Mouse (Mus musculus): ENCODE measurements at regions not wholly inside any gene's neighbourhood (a gene's known extent, or its start where the extent isn't known, plus 50 kb on each side); places are given as distances from the start of the nearest gene placed in this dataset.

DNA sequence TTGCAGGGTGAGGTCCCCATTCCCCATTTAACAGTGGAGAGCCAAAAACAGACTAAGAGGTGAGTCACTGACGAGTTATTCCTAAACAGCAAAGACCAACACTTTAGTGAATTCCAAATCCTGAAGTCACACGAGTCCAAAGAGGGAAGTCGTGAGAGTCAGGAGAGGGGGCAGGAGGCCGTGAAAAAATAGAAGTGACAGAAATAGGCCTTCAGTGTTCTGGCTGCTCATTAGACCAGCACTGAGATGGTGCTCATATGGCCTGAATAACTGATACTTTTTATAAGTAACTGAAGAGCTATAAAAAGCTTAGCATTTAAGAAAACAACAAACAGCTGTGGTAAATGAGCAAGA lies 68.5 kb upstream of the Bach2 start:
- no peak overlapping the region for H3K4me2 ChIP-seq (ENCODE audit: low read depth, low read length)

DNA sequence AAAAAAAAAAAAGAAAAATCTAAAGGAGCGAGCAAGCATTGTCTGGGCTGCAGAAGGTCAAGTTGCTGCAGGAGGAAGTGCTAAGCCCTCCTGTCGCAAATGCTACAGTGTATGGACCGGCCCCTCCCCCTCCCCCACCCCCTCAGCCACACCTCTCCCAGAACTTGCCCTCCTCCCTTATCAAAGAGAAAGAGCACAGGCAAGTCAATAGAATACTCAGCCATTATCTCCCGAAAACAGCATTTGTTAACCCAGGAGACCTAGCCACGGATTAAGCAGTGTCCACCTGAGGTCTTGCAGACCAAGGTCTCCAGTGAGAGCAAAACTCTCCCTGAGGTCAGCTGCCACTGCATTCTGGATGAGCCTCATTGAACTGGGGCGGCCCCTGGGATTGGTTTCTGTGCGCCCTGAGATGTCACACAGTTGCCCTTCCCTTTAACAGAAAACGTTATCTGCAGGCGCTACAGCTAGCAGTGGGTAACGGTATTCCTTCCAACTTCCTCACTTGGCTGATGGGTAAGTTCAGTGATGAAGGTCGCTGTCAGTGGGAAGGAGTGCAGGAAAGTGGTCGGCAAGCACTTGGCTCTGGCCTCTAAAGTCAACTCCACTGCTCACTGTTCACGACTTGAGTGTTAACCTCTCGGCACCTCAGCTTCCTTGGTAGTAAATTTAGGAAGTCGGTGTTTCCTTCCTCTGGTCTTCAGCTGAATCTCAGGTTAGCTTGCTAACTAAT lies 68.0 kb upstream of the Bach2 start:
- no peak overlapping the region for H3K27ac ChIP-seq (replicated peaks; ENCODE audit: low read depth, low read length)
- ATAC-seq (ENCODE audit: low read depth) = peak; percentile 23; the same call in 1 of the 2 replicates

More for the DNA sequence above, 68.5 kb upstream of the Bach2 start:
- DNase-seq (ENCODE audit: low spot score) (peak; percentile 54), ATAC-seq (ENCODE audit: low read depth) (peak; percentile 73)
- Histone ChIP-seq H3K9me3 (ENCODE audit: control insufficient read depth, low read length) (no peaks in the 10 kb centered on the region), H3K27me3 (replicated peaks; ENCODE audit: control insufficient read depth, insufficient read depth, low read length) (no peaks in the 10 kb centered on the region; the same call in 1 of the 2 replicates), H3K36me3 (ENCODE audit: control insufficient read depth, insufficient read depth, low read length) (no peaks in the 10 kb centered on the region), H3K9ac (ENCODE audit: low read depth, low read length) (no peak overlapping the region), H3K27ac (replicated peaks; ENCODE audit: low read depth, low read length) (no peak overlapping the region), H3K4me3 (ENCODE audit: low read depth, low read length) (no peak overlapping the region), H3K4me1 (ENCODE audit: control insufficient read depth, insufficient read depth, low read length) (0 out of 2 replicates have a peak, but pooled peaks cover under 1% of the 10 kb centered on the region)
- WGBS = 32% methylated on average over 4 of the region's 4 CpGs

DNA sequence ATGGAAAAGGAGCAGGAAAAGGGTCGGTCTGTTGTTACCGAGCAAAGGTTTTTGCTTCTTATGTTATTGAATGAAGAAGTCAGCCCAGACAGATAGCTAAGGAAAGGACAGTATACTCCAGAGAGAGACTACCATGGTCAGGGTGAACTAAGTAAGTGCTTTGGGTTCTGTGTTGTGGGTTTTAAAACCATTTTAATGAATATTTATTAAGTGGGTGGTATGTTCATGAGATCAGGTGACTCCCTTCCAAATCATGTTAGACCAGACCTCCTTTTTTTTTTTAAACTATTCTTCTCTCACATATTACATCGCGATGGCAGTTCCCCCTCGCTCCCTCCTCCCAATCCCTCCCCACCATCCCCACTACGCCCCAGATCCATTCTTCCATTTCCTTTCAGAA lies 67.3 kb upstream of the Bach2 start:
- H3K4me2 ChIP-seq (ENCODE audit: low read depth, low read length) = no peak overlapping the region
- no peaks in the 10 kb centered on the region for H3K36me3 ChIP-seq (ENCODE audit: control insufficient read depth, insufficient read depth, low read length)
- no peak overlapping the region for H3K4me3 ChIP-seq (ENCODE audit: low read depth, low read length)
- H3K4me1 ChIP-seq (ENCODE audit: control insufficient read depth, insufficient read depth, low read length) = peaks cover 11% of the 10 kb centered on the region
- 93% methylated on average over 6 of the region's 6 CpGs for WGBS
- H3K27me3 ChIP-seq (replicated peaks; ENCODE audit: control insufficient read depth, insufficient read depth, low read length) = no peaks in the 10 kb centered on the region
- H3K9ac ChIP-seq (ENCODE audit: low read depth, low read length) = no peak overlapping the region
- no peaks in the 10 kb centered on the region for H3K9me3 ChIP-seq (ENCODE audit: control insufficient read depth, low read length)
- DNase-seq (ENCODE audit: low spot score) = no peak
- ATAC-seq (ENCODE audit: low read depth) = no peak
- H3K27ac ChIP-seq (replicated peaks; ENCODE audit: low read depth, low read length) = no peak overlapping the region

More for the DNA sequence above, 68.0 kb upstream of the Bach2 start:
- H3K4me2 ChIP-seq (ENCODE audit: low read depth, low read length) = no peak overlapping the region; the same call in 1 of the 2 replicates
- H3K27me3 ChIP-seq (replicated peaks; ENCODE audit: control insufficient read depth, insufficient read depth, low read length) = no peaks in the 10 kb centered on the region; the same call in 1 of the 2 replicates
- H3K36me3 ChIP-seq (ENCODE audit: control insufficient read depth, insufficient read depth, low read length) = no peaks in the 10 kb centered on the region
- peaks cover 6% of the 10 kb centered on the region; the same call in 1 of the 2 replicates for H3K4me1 ChIP-seq (ENCODE audit: control insufficient read depth, insufficient read depth, low read length)
- no peaks in the 10 kb centered on the region for H3K9me3 ChIP-seq (ENCODE audit: control insufficient read depth, low read length)
- WGBS = 56% methylated on average over 15 of the region's 15 CpGs
- no peak overlapping the region for H3K4me3 ChIP-seq (ENCODE audit: low read depth, low read length)
- DNase-seq (ENCODE audit: low spot score) = no peak
- no peak overlapping the region for H3K9ac ChIP-seq (ENCODE audit: low read depth, low read length)

DNA sequence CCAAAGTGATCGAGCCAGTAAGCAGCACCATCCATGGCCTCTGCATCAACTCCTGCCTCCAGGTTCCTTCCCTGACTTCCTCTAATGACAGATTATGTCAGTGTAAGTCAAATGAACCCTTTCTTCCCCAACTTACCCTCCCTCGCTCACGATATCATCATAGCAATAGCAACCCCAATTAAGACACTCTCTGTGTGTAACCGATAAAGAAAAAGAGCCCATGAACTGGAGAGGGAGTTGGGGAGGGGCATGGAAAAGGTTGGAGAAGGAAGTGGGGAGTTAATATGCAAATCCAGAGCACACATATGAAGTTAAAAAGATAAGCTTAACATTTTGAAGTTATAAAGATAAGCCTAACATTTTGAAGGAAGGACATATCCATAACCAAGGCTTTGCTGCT lies 65.6 kb upstream of the Bach2 start:
- no peaks in the 10 kb centered on the region for H3K36me3 ChIP-seq (ENCODE audit: control insufficient read depth, insufficient read depth, low read length)
- H3K9ac ChIP-seq (ENCODE audit: low read depth, low read length) = no peak overlapping the region
- DNase-seq (ENCODE audit: low spot score) (no peak), ATAC-seq (ENCODE audit: low read depth) (no peak)
- peaks cover 18% of the 10 kb centered on the region for H3K4me1 ChIP-seq (ENCODE audit: control insufficient read depth, insufficient read depth, low read length)
- H3K9me3 ChIP-seq (ENCODE audit: control insufficient read depth, low read length) = no peaks in the 10 kb centered on the region
- WGBS = 81% methylated on average over 4 of the region's 4 CpGs
- H3K27ac ChIP-seq (replicated peaks; ENCODE audit: low read depth, low read length) = no peak overlapping the region
- no peak overlapping the region for H3K4me2 ChIP-seq (ENCODE audit: low read depth, low read length)
- H3K27me3 ChIP-seq (replicated peaks; ENCODE audit: control insufficient read depth, insufficient read depth, low read length) = no peaks in the 10 kb centered on the region
- no peak overlapping the region for H3K4me3 ChIP-seq (ENCODE audit: low read depth, low read length)

DNA sequence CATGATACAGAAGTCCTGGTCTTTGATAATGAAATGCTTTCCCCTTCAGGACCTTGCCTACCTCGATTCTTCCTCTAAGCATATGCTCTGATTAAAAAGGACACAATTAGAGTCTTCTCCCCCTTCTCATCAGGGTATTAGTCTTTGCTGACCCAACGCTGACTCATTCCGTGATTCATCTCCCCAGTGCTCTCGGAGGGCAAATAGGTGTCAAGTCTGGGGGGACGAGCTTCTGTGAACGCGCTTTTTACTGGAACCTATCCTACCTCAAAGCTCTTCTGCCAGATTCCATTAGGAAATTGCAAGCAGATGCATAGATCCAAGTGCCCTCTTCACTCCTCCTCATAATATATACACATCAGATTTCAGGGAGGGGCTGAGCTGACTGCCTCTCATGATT lies 63.8 kb upstream of the Bach2 start:
- 50% methylated on average over 7 of the region's 7 CpGs for WGBS
- Histone ChIP-seq H3K27me3 (replicated peaks; ENCODE audit: control insufficient read depth, insufficient read depth, low read length) (no peaks in the 10 kb centered on the region), H3K4me2 (ENCODE audit: low read depth, low read length) (no peak overlapping the region), H3K36me3 (ENCODE audit: control insufficient read depth, insufficient read depth, low read length) (no peaks in the 10 kb centered on the region), H3K27ac (replicated peaks; ENCODE audit: low read depth, low read length) (no peak overlapping the region), H3K4me3 (ENCODE audit: low read depth, low read length) (no peak overlapping the region), H3K9me3 (ENCODE audit: control insufficient read depth, low read length) (no peaks in the 10 kb centered on the region), H3K4me1 (ENCODE audit: control insufficient read depth, insufficient read depth, low read length) (peaks cover 26% of the 10 kb centered on the region), H3K9ac (ENCODE audit: low read depth, low read length) (no peak overlapping the region)
- ATAC-seq (ENCODE audit: low read depth) (no peak), DNase-seq (ENCODE audit: low spot score) (no peak)

DNA sequence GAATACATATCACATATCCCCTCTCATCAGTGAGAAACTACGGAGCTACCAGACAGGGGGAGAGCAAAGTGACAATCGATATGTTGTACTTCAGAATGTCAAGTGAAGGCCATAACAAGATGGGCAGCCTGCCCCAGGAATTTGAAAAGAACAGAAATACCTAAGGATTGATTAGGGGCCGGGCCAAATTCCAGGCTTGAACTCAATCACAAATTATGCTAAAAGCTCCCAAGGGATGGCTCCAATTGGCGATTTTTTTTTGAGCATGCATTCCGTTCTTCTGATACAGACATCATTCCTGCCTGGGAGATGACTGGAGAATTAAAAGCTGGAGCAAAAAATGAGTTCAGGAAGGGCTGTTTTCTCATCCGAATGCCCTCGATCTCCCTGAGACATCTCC lies 63.4 kb upstream of the Bach2 start:
- 35% methylated on average over 7 of the region's 7 CpGs for WGBS
- Histone ChIP-seq H3K27me3 (replicated peaks; ENCODE audit: control insufficient read depth, insufficient read depth, low read length) (no peaks in the 10 kb centered on the region), H3K27ac (replicated peaks; ENCODE audit: low read depth, low read length) (no peak overlapping the region), H3K9ac (ENCODE audit: low read depth, low read length) (no peak overlapping the region), H3K4me2 (ENCODE audit: low read depth, low read length) (no peak overlapping the region), H3K4me1 (ENCODE audit: control insufficient read depth, insufficient read depth, low read length) (peaks cover 31% of the 10 kb centered on the region), H3K36me3 (ENCODE audit: control insufficient read depth, insufficient read depth, low read length) (no peaks in the 10 kb centered on the region), H3K4me3 (ENCODE audit: low read depth, low read length) (no peak overlapping the region), H3K9me3 (ENCODE audit: control insufficient read depth, low read length) (no peaks in the 10 kb centered on the region)
- no peak for DNase-seq (ENCODE audit: low spot score)
- no peak for ATAC-seq (ENCODE audit: low read depth)

DNA sequence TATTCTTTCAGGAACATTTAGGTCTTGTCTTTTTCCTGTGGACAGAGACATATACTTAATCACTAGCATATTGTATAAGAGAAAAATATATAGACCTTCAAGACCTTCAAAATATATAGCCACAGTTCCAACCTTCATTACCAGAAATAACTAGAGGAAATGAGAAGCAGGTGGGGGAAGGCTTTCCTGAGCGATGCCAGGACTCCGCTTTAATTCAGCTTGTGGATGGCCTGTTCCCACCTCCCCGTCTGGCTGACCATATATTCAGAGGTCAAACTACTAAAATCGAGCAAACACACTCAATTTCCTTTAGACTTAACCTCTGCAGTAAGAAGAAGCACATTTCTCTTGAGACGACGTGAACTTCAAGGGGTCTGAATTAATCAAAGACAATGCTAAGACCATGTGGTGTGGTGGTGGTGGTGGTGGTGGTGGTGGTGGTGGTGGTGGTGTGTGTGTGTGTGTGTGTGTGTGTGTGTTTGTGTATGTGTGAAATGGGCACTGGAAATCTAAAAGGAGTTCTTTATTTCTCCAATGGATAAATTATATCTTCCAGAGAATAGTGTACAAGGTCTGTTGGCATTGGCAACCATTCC lies 62.7 kb upstream of the Bach2 start:
- no peaks in the 10 kb centered on the region for H3K9me3 ChIP-seq (ENCODE audit: control insufficient read depth, low read length)
- no peaks in the 10 kb centered on the region for H3K27me3 ChIP-seq (replicated peaks; ENCODE audit: control insufficient read depth, insufficient read depth, low read length)
- no peak overlapping the region for H3K4me2 ChIP-seq (ENCODE audit: low read depth, low read length)
- 34% methylated on average over 6 of the region's 6 CpGs for WGBS
- H3K4me3 ChIP-seq (ENCODE audit: low read depth, low read length) = no peak overlapping the region
- DNase-seq (ENCODE audit: low spot score) = no peak
- ATAC-seq (ENCODE audit: low read depth) = no peak
- H3K9ac ChIP-seq (ENCODE audit: low read depth, low read length) = no peak overlapping the region
- H3K4me1 ChIP-seq (ENCODE audit: control insufficient read depth, insufficient read depth, low read length) = peaks cover 32% of the 10 kb centered on the region
- H3K36me3 ChIP-seq (ENCODE audit: control insufficient read depth, insufficient read depth, low read length) = no peaks in the 10 kb centered on the region
- H3K27ac ChIP-seq (replicated peaks; ENCODE audit: low read depth, low read length) = no peak overlapping the region

DNA sequence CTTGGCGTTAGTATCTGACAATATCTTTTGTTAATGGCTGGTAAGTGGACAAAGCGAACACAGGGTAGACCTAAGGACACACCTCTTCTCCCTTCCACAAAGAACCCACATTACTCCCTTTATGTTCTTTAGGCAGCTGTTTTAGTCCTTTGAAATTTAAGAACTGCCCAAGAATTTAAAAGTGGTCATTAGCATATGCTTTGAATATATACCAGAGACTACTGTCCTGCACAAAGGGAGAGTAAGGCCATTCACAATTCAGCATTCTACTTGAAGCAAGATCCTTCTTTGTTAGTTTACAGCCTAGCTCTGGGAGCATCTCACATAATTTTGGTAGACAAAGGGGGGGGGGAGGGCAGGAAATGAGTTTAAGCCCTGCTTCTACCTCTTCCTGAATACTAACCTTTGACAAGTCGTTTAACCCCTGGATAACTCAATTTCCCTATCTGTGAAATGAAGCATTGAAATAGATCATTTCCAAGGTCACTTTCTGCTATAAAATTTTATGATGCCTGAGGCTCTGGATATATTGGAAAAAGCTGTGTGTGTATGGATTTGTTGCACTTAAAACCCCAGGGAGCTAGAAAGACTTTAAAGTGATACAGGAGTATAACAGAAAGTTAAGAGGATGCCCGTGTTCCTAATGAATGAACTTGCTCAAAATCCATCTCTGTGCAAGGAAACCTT lies 62.0 kb upstream of the Bach2 start:
- H3K27me3 ChIP-seq (replicated peaks; ENCODE audit: control insufficient read depth, insufficient read depth, low read length) = no peaks in the 10 kb centered on the region
- H3K27ac ChIP-seq (replicated peaks; ENCODE audit: low read depth, low read length) = no peak overlapping the region
- DNase-seq (ENCODE audit: low spot score) (no peak), ATAC-seq (ENCODE audit: low read depth) (no peak)
- no peak overlapping the region for H3K9ac ChIP-seq (ENCODE audit: low read depth, low read length)
- H3K36me3 ChIP-seq (ENCODE audit: control insufficient read depth, insufficient read depth, low read length) = no peaks in the 10 kb centered on the region
- no peaks in the 10 kb centered on the region for H3K9me3 ChIP-seq (ENCODE audit: control insufficient read depth, low read length)
- H3K4me3 ChIP-seq (ENCODE audit: low read depth, low read length) = no peak overlapping the region
- H3K4me2 ChIP-seq (ENCODE audit: low read depth, low read length) = no peak overlapping the region
- WGBS = 45% methylated on average over 4 of the region's 4 CpGs
- peaks cover 32% of the 10 kb centered on the region for H3K4me1 ChIP-seq (ENCODE audit: control insufficient read depth, insufficient read depth, low read length)
